Comparison of ENCODE assay signal across 18 mouse cellular contexts in genomic region chr7:135304496-135304895, GRCm38 (mm10). TPM values are rescaled to one million over a fixed set of nuclear protein-coding genes. Genes with fewer than 3 reads are reported as not detected.
DNase-seq lines count a peak whose midpoint lies in the region; ATAC-seq lines count a peak whose summit lies in the region.
"Had no signal": no experiment of that assay in that cellular context is flagged by ENCODE, and none has a peak within 500 bp of the region (broad histone marks: within the 10 kb centered on the region; RNA-seq: fewer than 3 reads in every experiment).

No protein-coding gene starts in this region.

- ATAC-seq in frontal cortex, adult (ENCODE audit: low TSS enrichment), result peak; percentile 70
- ATAC-seq: forebrain, embryonic 15.5 days had no signal

- DNase-seq in frontal cortex, postnatal 25 days (ENCODE audit: low spot score in 2 of 2), result no peak
- DNase-seq in left cerebral cortex, postnatal 14 days (ENCODE audit: low spot score in 2 of 2), result peak; percentile 4 to 19
- no peak for DNase-seq in left cerebral cortex, adult 11 months (ENCODE audit: low spot score)
- peak; percentile 2 to 5 for DNase-seq in right cerebral cortex, postnatal 36 days (ENCODE audit: low spot score in 2 of 2)
- no peak for DNase-seq in right cerebral cortex, postnatal 25 days
- DNase-seq in embryo, embryonic 11 days, result no peak
- DNase-seq: adrenal gland, adult 8-10 months; adrenal gland, postnatal 36 days; cerebellum, adult 11 months; cerebellum, adult 8-10 months; gastrocnemius, postnatal 14 days had no signal

- intact Hi-C loops in left cerebral cortex, postnatal 14 days (cut with DNase I), result no loop called here

RNA-seq across cellular contexts. Expression of gene Nps, which starts 46.0 kb away (rescaled TPM):
- not detected for total RNA-seq in left cerebral cortex, postnatal 14 days (2021)
- total RNA-seq: adrenal gland, postnatal 36 days; CH12.LX; common myeloid progenitor, adult 5-6 weeks; gastrocnemius, adult 18-20 months; heart, adult 8-10 months; heart, postnatal 25 days had no signal

Comparison
In these comparisons a context has a peak if more than half of its experiments do, and no peak if none do; other contexts are left out.
1. DNase-seq: peak in left cerebral cortex, postnatal 14 days (2 of 2) and right cerebral cortex, postnatal 36 days (2 of 2); none in frontal cortex, postnatal 25 days (0 of 2), left cerebral cortex, adult 11 months (single experiment), right cerebral cortex, postnatal 25 days (single experiment) and embryo, embryonic 11 days (single experiment).